Mouse (Mus musculus): ENCODE data around the gene Gfi1. TPM values are rescaled to one million over a fixed set of nuclear protein-coding genes. Genes with fewer than 3 reads are reported as not detected.

Gfi1 gene
- total and polyA plus RNA-seq, 3 experiments: 0.27 to 2.0 TPM; not detected in 1

DNA sequence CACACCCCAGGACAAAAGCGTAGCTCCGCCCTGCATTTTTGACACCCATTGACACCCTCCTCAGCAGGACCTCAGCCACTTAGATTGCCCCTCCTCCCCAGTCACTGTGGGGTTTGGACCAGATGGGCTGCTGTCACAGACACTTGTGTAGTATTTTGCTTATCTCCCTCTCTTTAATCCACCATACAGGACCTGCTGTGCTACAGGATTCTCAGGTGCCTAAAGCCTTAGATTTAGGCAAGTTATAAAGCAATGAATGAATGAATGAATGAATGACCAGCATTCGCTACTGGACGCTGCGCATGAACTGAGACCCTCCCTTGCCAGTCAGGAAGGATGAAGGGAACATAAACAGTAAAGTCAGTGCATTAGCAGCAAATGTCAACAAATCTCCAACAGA, 5.3 kb downstream of the Gfi1 start:
- H3K36me3 ChIP-seq (replicated peaks): no peaks in the 10 kb centered on the region
- ATAC-seq (ENCODE audit: extremely low read depth, insufficient number of reproducible peaks, low FRiP score, poor library complexity, severe bottlenecking) (no peak), DNase-seq (ENCODE audit: low spot score) (no peak)
- H3K4me1 ChIP-seq (ENCODE audit: insufficient read depth, low read depth, low read length): peaks cover 24% of the 10 kb centered on the region
- H3K27me3 ChIP-seq (ENCODE audit: insufficient read depth, low read length): peaks cover 69% of the 10 kb centered on the region
- no peak for TF ChIP-seq POLR2AphosphoS5 (IDR thresholded peaks at IDR 0.05; ENCODE audit: insufficient replicate concordance, low read depth, low read length)
- no peak for TF ChIP-seq GATA2 (IDR thresholded peaks at IDR 0.05; ENCODE audit: borderline replicate concordance, low read depth, low read length)
- TF ChIP-seq CTCF (IDR thresholded peaks at IDR 0.05; ENCODE audit: low read depth, low read length): no peak
- TF ChIP-seq GATA1 (IDR thresholded peaks at IDR 0.05; ENCODE audit: borderline replicate concordance, low read length): no peak
- TF ChIP-seq TAL1 (conservative IDR thresholded peaks at IDR 0.05; ENCODE audit: low read depth, low read length): no peak
- peaks cover 45% of the 10 kb centered on the region for H3K9me3 ChIP-seq (replicated peaks)
- no peak overlapping the region for H3K4me3 ChIP-seq (ENCODE audit: low read depth, low read length)

DNA sequence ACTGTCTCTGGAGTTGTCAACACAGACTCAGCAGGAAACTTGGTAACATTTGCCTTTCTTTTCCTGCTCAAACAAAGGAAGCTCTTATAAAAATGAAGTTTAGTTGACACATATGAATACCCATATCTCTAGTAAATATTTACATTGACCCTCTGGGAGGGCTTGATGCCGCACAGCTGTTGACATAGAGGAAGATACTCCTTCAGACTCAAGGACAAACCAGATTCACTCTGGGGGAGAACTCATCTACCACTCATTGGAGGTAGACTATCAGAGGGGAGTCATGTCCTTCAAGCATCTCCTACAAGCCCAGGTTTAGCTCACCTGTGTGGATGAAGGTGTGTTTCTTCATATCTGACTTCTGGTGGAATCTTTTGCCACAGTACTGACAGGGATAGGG, 6.0 kb downstream of the Gfi1 start:
- peaks cover 16% of the 10 kb centered on the region for H3K4me1 ChIP-seq (ENCODE audit: insufficient read depth, low read depth, low read length)
- H3K27me3 ChIP-seq (ENCODE audit: insufficient read depth, low read length): peaks cover 66% of the 10 kb centered on the region
- no peak for DNase-seq (ENCODE audit: low spot score)
- ATAC-seq (ENCODE audit: extremely low read depth, insufficient number of reproducible peaks, low FRiP score, poor library complexity, severe bottlenecking): no peak
- TF ChIP-seq POLR2AphosphoS5 (IDR thresholded peaks at IDR 0.05; ENCODE audit: insufficient replicate concordance, low read depth, low read length) (no peak), GATA1 (IDR thresholded peaks at IDR 0.05; ENCODE audit: borderline replicate concordance, low read length) (no peak), CTCF (IDR thresholded peaks at IDR 0.05; ENCODE audit: low read depth, low read length) (no peak), TAL1 (conservative IDR thresholded peaks at IDR 0.05; ENCODE audit: low read depth, low read length) (no peak)
- no peak overlapping the region for H3K4me3 ChIP-seq (ENCODE audit: low read depth, low read length)
- H3K36me3 ChIP-seq (replicated peaks): no peaks in the 10 kb centered on the region
- peaks cover 38% of the 10 kb centered on the region for H3K9me3 ChIP-seq (replicated peaks)

DNA sequence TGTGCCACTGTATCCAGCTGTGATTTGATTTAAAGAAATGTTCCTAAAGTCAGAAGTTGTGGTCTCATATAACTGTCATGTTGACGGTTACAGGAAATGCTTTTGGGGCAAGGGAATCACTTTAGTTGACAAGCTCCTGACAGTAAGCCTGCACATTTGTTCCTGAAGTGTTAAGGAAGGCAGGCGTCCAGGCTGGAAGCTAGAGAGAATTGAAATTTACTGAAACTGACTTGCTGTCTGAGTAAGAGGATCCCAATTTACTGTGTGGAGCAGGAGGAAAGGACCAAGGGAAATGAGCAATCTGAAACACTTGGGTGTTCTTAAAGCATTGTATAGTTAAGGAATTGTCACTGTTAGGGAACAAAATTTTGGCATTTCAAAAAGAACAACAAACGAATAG, 6.6 kb downstream of the Gfi1 start:
- Histone ChIP-seq H3K4me3 (ENCODE audit: low read depth, low read length) (no peak overlapping the region), H3K36me3 (replicated peaks) (no peaks in the 10 kb centered on the region), H3K4me1 (ENCODE audit: insufficient read depth, low read depth, low read length) (peaks cover 13% of the 10 kb centered on the region), H3K27me3 (ENCODE audit: insufficient read depth, low read length) (peaks cover 66% of the 10 kb centered on the region), H3K9me3 (replicated peaks) (peaks cover 33% of the 10 kb centered on the region)
- no peak for ATAC-seq (ENCODE audit: extremely low read depth, insufficient number of reproducible peaks, low FRiP score, poor library complexity, severe bottlenecking)
- no peak for DNase-seq (ENCODE audit: low spot score)
- TF ChIP-seq GATA2 (IDR thresholded peaks at IDR 0.05; ENCODE audit: borderline replicate concordance, low read depth, low read length): no peak
- TF ChIP-seq POLR2AphosphoS5 (IDR thresholded peaks at IDR 0.05; ENCODE audit: insufficient replicate concordance, low read depth, low read length): no peak
- TF ChIP-seq GATA1 (IDR thresholded peaks at IDR 0.05; ENCODE audit: borderline replicate concordance, low read length): no peak
- TF ChIP-seq CTCF (IDR thresholded peaks at IDR 0.05; ENCODE audit: low read depth, low read length): no peak
- TF ChIP-seq TAL1 (conservative IDR thresholded peaks at IDR 0.05; ENCODE audit: low read depth, low read length): no peak

DNA sequence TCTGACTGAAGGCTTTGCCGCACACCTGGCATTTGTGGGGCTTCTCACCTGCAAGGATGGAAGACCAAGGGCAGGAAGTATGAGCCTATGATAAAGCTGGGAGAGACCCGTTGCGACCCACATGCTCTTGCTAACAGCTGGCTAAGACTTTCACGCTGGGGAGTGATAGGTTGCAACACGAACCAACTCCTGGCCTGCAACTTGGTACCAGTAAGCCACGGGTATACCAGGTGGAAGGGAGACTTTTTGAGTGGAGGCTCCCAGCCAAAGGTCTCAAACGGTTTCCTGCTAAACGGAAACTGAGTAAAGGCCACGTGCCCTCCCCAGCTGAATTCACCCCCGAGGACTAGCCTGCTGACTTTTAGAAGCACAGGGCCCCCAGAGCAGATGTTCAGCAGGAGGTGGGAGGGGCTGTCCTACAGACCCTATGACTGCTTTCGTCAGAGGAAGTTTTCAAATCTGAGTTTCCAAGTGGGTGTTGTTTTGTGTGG, 7.9 kb downstream of the Gfi1 start:
- DNase-seq (ENCODE audit: low spot score): no peak
- Histone ChIP-seq H3K4me3 (ENCODE audit: low read depth, low read length) (no peak overlapping the region), H3K9me3 (replicated peaks) (peaks cover 20% of the 10 kb centered on the region), H3K36me3 (replicated peaks) (no peaks in the 10 kb centered on the region), H3K27me3 (ENCODE audit: insufficient read depth, low read length) (peaks cover 60% of the 10 kb centered on the region), H3K4me1 (ENCODE audit: insufficient read depth, low read depth, low read length) (peaks cover 11% of the 10 kb centered on the region)
- ATAC-seq (ENCODE audit: extremely low read depth, insufficient number of reproducible peaks, low FRiP score, poor library complexity, severe bottlenecking): no peak
- TF ChIP-seq CTCF (IDR thresholded peaks at IDR 0.05; ENCODE audit: low read depth, low read length) (no peak), TAL1 (conservative IDR thresholded peaks at IDR 0.05; ENCODE audit: low read depth, low read length) (no peak), POLR2AphosphoS5 (IDR thresholded peaks at IDR 0.05; ENCODE audit: insufficient replicate concordance, low read depth, low read length) (no peak), GATA2 (IDR thresholded peaks at IDR 0.05; ENCODE audit: borderline replicate concordance, low read depth, low read length) (no peak), GATA1 (IDR thresholded peaks at IDR 0.05; ENCODE audit: borderline replicate concordance, low read length) (no peak)

DNA sequence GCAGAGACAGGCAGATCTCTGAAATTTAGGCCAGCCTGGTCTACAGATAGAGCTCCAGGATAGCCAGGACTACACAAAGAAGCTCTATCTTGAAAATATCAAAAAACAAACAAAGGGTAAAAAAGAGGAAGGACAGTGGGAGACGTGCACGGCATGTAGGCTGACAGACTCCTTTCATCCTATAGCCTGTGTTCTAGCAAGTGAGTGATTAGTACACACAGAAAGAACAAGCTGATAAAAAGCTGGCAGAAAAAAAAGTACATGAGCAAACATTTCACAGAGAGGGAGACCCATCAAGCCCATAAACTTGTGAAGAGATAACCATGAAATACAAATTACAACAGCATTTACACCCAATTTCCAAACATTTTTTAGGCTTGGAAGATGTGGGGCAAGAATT, 14.1 kb downstream of the Gfi1 start:
- H3K27me3 ChIP-seq (ENCODE audit: insufficient read depth, low read length): peaks cover 32% of the 10 kb centered on the region
- ATAC-seq (ENCODE audit: extremely low read depth, insufficient number of reproducible peaks, low FRiP score, poor library complexity, severe bottlenecking): peak; percentile 63

DNA sequence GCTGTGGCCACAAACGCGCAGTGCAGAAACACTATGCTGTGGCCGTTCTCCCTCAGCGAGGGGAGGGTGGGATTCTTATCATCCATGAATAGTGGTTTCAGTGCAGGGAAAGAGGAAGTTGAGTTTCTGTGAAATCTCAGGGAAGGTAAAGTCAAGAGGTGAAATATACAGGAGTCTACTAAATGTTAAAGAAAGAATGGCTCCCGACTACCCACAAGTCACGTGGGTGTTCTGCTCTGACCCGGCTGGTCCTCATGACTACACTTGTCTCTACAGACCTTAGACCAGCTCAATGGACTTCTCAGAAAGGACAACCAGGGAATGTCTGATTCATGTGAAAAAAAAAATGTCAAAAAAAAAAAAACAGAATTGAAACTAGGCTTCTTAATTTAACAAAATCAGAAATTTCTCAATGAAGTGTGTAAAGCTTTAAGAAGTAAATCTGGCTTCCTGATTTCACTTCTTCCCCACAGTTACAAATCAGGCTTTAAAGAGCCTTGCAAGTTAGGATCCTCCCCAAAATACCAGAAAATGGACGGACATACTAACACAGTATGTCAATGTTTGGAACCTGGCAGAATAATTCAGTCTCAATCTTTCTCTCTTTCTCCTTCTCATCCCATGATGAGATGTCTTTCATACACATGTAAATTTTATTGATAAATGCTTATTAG, 17.6 kb downstream of the Gfi1 start:
- H3K36me3 ChIP-seq (replicated peaks): no peaks in the 10 kb centered on the region
- ATAC-seq (ENCODE audit: extremely low read depth, insufficient number of reproducible peaks, low FRiP score, poor library complexity, severe bottlenecking) (no peak), DNase-seq (ENCODE audit: low spot score) (no peak)
- TF ChIP-seq TAL1 (conservative IDR thresholded peaks at IDR 0.05; ENCODE audit: low read depth, low read length) (no peak), POLR2AphosphoS5 (IDR thresholded peaks at IDR 0.05; ENCODE audit: insufficient replicate concordance, low read depth, low read length) (no peak), GATA2 (IDR thresholded peaks at IDR 0.05; ENCODE audit: borderline replicate concordance, low read depth, low read length) (no peak), GATA1 (IDR thresholded peaks at IDR 0.05; ENCODE audit: borderline replicate concordance, low read length) (no peak), CTCF (IDR thresholded peaks at IDR 0.05; ENCODE audit: low read depth, low read length) (no peak)
- H3K9me3 ChIP-seq (replicated peaks): no peaks in the 10 kb centered on the region
- peaks cover 19% of the 10 kb centered on the region for H3K4me1 ChIP-seq (ENCODE audit: insufficient read depth, low read depth, low read length)
- peaks cover 32% of the 10 kb centered on the region for H3K27me3 ChIP-seq (ENCODE audit: insufficient read depth, low read length)
- no peak overlapping the region for H3K4me3 ChIP-seq (ENCODE audit: low read depth, low read length)

More for the DNA sequence above, 14.1 kb downstream of the Gfi1 start:
- Histone ChIP-seq H3K9me3 (replicated peaks) (no peaks in the 10 kb centered on the region), H3K36me3 (replicated peaks) (no peaks in the 10 kb centered on the region), H3K4me3 (ENCODE audit: low read depth, low read length) (no peak overlapping the region), H3K4me1 (ENCODE audit: insufficient read depth, low read depth, low read length) (peaks cover 17% of the 10 kb centered on the region)
- DNase-seq (ENCODE audit: low spot score): no peak
- TF ChIP-seq GATA2 (IDR thresholded peaks at IDR 0.05; ENCODE audit: borderline replicate concordance, low read depth, low read length) (no peak), GATA1 (IDR thresholded peaks at IDR 0.05; ENCODE audit: borderline replicate concordance, low read length) (no peak), TAL1 (conservative IDR thresholded peaks at IDR 0.05; ENCODE audit: low read depth, low read length) (no peak), POLR2AphosphoS5 (IDR thresholded peaks at IDR 0.05; ENCODE audit: insufficient replicate concordance, low read depth, low read length) (no peak), CTCF (IDR thresholded peaks at IDR 0.05; ENCODE audit: low read depth, low read length) (no peak)
